Mouse (Mus musculus) brain, embryonic 14.5 days (tissue): Measurements from ENCODE around the gene Ccdc83.

Source experiments
- CTCF ChIP-seq: fragments of 200-500 bp; IDR thresholded peaks from 2 replicates; pipeline ENCODE4 v1.5.1; 2012; ENCODE audit warnings: inconsistent platforms, mild to moderate bottlenecking, moderate library complexity, borderline replicate concordance; ENCODE audit not compliant: insufficient read depth, insufficient read length; ENCODE audit errors: extremely low read depth
- POLR2A ChIP-seq: fragments of 200-500 bp; IDR thresholded peaks from 2 replicates; pipeline ENCODE4 v1.6.1; 2012; ENCODE audit warnings: mild to moderate bottlenecking, inconsistent platforms, borderline replicate concordance; ENCODE audit not compliant: poor library complexity, insufficient read depth, insufficient read length, severe bottlenecking; ENCODE audit errors: extremely low read depth

DNA sequence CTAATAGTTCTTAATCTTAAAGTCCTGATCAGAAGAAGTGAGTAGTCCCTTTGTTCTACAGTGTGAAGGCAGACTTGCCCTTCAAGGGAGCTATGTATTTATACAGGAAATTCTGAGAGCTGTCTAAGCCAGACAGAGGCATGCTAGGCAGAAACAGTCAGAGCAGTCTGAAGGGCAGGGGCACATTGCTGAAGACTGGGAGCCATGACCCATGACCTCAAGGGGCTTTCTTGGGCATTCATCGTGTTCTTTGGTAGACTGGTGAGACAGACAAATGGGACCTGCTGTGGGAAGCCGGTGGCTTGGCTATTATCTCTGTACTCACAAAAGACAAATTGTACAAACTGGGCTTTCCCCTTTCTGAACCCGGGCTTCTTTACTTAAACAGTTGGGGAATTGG lies 40.5 kb upstream of the Ccdc83 start:
- no peak for TF ChIP-seq CTCF
- TF ChIP-seq POLR2A: no peak
